Mouse (Mus musculus): Measurements from ENCODE around the gene Tut1. TPM values are rescaled to one million over a fixed set of nuclear protein-coding genes. Genes with fewer than 3 reads are reported as not detected.
A peak's percentile ranks its signal among the peaks of the same experiment; 100 is the strongest.

Gene Tut1
- total and polyA plus RNA-seq, 3 experiments: 54.6 to 68.2 TPM; not detected in 1

DNA sequence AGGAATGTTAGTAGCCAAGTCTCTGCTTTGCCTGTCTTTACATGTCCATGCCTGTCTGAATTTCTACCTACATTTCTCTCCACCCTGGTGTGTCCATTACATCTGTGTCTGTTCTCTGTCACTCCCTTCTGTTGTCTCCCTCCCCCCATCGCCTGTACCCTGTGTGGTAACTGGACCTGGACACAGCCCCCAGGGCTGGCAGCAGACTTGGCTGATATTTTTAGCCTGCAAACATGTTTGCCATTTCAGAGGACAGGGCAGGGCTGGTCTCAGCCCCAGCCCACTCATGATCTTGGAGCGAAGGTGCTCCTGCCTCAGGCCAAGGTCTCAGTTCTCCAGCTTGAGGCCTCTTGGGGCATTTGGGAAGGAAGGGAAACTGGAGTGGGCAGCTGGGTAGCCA, 34.2 kb downstream of the Tut1 start:
- no peaks in the 10 kb centered on the region; a peak in 1 of 4 replicates for H3K27me3 ChIP-seq (ENCODE audit: control insufficient read depth in 1 of 2, insufficient read depth in 2 of 2, low read length in 2 of 2)
- H3K9ac ChIP-seq (ENCODE audit: control insufficient read depth, low read depth, low read length, poor library complexity, severe bottlenecking): no peak overlapping the region
- DNase-seq (ENCODE audit: low read depth, low spot score): no peak
- H3K79me2 ChIP-seq (ENCODE audit: control insufficient read depth, insufficient read depth, low read length, poor library complexity): no peaks in the 10 kb centered on the region
- no peak overlapping the region for H3K4me3 ChIP-seq (ENCODE audit: control insufficient read depth in 1 of 2, insufficient read depth in 1 of 2, low read depth in 2 of 2, low read length in 2 of 2)
- H3K9me3 ChIP-seq (replicated peaks; ENCODE audit: insufficient read depth, low read length): no peaks in the 10 kb centered on the region
- peaks cover 8 to 30% of the 10 kb centered on the region in 2 experiments for H3K4me1 ChIP-seq (ENCODE audit: control insufficient read depth in 1 of 2, insufficient read depth in 2 of 2, low read length in 2 of 2)
- H3K36me3 ChIP-seq (ENCODE audit: control insufficient read depth in 1 of 2, insufficient read depth in 2 of 2, low read length in 2 of 2): peaks cover 0 to 18% of the 10 kb centered on the region in 2 experiments; a peak in 2 of 4 replicates
- H3K27ac ChIP-seq (ENCODE audit: control insufficient read depth, low read depth, low read length): no peak overlapping the region
- TF ChIP-seq UBTF (IDR thresholded peaks at IDR 0.05; ENCODE audit: borderline replicate concordance, insufficient read depth, low read depth, low read length) (no peak), USF1 (IDR thresholded peaks at IDR 0.05; ENCODE audit: low read depth, low read length) (no peak), POLR2AphosphoS5 (IDR thresholded peaks at IDR 0.05; ENCODE audit: borderline replicate concordance, low read depth, low read length) (no peak), CTCF (IDR thresholded peaks at IDR 0.05 in 2 of 3, conservative IDR thresholded peaks at IDR 0.05 in 1 of 3; ENCODE audit: control insufficient read depth in 1 of 3, insufficient read depth in 1 of 3, low read depth in 2 of 3, low read length in 3 of 3, poor library complexity in 1 of 3, severe bottlenecking in 1 of 3) (no peak), RCOR1 (IDR thresholded peaks at IDR 0.05; ENCODE audit: low read depth, low read length) (no peak), TAL1 (IDR thresholded peaks at IDR 0.05; ENCODE audit: low read length) (no peak), MAX (IDR thresholded peaks at IDR 0.05; ENCODE audit: low read length) (no peak)

- peak; percentile 12 for DNase-seq (ENCODE audit: low read depth, low spot score)
- Histone ChIP-seq H3K9ac (ENCODE audit: control insufficient read depth, low read depth, low read length, poor library complexity, severe bottlenecking) (no peak overlapping the region), H3K36me3 (ENCODE audit: control insufficient read depth in 1 of 2, insufficient read depth in 2 of 2, low read length in 2 of 2) (peaks cover 0 to 12% of the 10 kb centered on the region in 2 experiments; a peak in 2 of 4 replicates), H3K4me1 (ENCODE audit: control insufficient read depth in 1 of 2, insufficient read depth in 2 of 2, low read length in 2 of 2) (peaks cover 8 to 25% of the 10 kb centered on the region in 2 experiments), H3K27me3 (ENCODE audit: control insufficient read depth in 1 of 2, insufficient read depth in 2 of 2, low read length in 2 of 2) (no peaks in the 10 kb centered on the region; a peak in 1 of 4 replicates), H3K27ac (ENCODE audit: control insufficient read depth, low read depth, low read length) (no peak overlapping the region), H3K79me2 (ENCODE audit: control insufficient read depth, insufficient read depth, low read length, poor library complexity) (no peaks in the 10 kb centered on the region), H3K9me3 (replicated peaks; ENCODE audit: insufficient read depth, low read length) (no peaks in the 10 kb centered on the region), H3K4me3 (ENCODE audit: control insufficient read depth in 1 of 2, insufficient read depth in 1 of 2, low read depth in 2 of 2, low read length in 2 of 2) (no peak overlapping the region)
- TF ChIP-seq RCOR1 (IDR thresholded peaks at IDR 0.05; ENCODE audit: low read depth, low read length) (no peak), MYC (IDR thresholded peaks at IDR 0.05; ENCODE audit: low read depth, low read length) (no peak), HCFC1 (IDR thresholded peaks at IDR 0.05; ENCODE audit: low read depth, low read length) (no peak), USF1 (IDR thresholded peaks at IDR 0.05; ENCODE audit: low read depth, low read length) (no peak), POLR2AphosphoS2 (IDR thresholded peaks at IDR 0.05; ENCODE audit: low read length) (no peak), TCF12 (IDR thresholded peaks at IDR 0.05; ENCODE audit: low read depth, low read length) (no peak), SMC3 (IDR thresholded peaks at IDR 0.05; ENCODE audit: low read depth, low read length) (no peak), MAFK (IDR thresholded peaks at IDR 0.05; ENCODE audit: borderline replicate concordance, low read depth, low read length) (no peak), ETS1 (IDR thresholded peaks at IDR 0.05; ENCODE audit: low read depth, low read length) (no peak), TBP (IDR thresholded peaks at IDR 0.05; ENCODE audit: low read depth, low read length) (no peak), SIN3A (IDR thresholded peaks at IDR 0.05; ENCODE audit: low read length) (no peak), POLR2AphosphoS5 (IDR thresholded peaks at IDR 0.05; ENCODE audit: borderline replicate concordance, low read depth, low read length) (no peak), GABPA (IDR thresholded peaks at IDR 0.05; ENCODE audit: low read depth, low read length) (no peak)
Observed at GRCm38 (mm10) chr19:8988346-8989065, 34.9 kb downstream of the Tut1 start.

All from MEL (cell line).